Mouse (Mus musculus): ENCODE measurements at regions not wholly inside any gene's neighbourhood (a gene's known extent, or its start where the extent isn't known, plus 50 kb on each side); places are given as distances from the start of the nearest gene placed in this dataset.

- Histone ChIP-seq H3K27ac (ENCODE audit: insufficient read depth, low read depth, low read length) (no peak overlapping the region), H3K36me3 (ENCODE audit: control insufficient read depth, insufficient read depth, low read length) (no peaks in the 10 kb centered on the region), H3K4me1 (ENCODE audit: control insufficient read depth, insufficient read depth, insufficient read length, low read length) (no peaks in the 10 kb centered on the region), H3K4me3 (ENCODE audit: low read depth, low read length) (no peak overlapping the region), H3K27me3 (ENCODE audit: control insufficient read depth, insufficient read depth, low read length) (no peaks in the 10 kb centered on the region)
- TF ChIP-seq POLR2A (IDR thresholded peaks at IDR 0.05; ENCODE audit: low read depth, low read length) (no peak), CTCF (IDR thresholded peaks at IDR 0.05; ENCODE audit: extremely low read depth, insufficient read length, insufficient replicate concordance, low read depth, low read length) (no peak)
- 80% methylated on average over 3 of the region's 3 CpGs for WGBS
Measured at GRCm38 (mm10) chr3:132029112-132029511, 56.0 kb upstream of the Dkk2 start.

GRCm38 (mm10) chr3:132033078-132033713 lies 51.9 kb upstream of the Dkk2 start:
- H3K36me3 ChIP-seq (ENCODE audit: control insufficient read depth, insufficient read depth, low read length) = no peaks in the 10 kb centered on the region
- H3K4me3 ChIP-seq (ENCODE audit: low read depth, low read length) = no peak overlapping the region
- no peaks in the 10 kb centered on the region for H3K27me3 ChIP-seq (ENCODE audit: control insufficient read depth, insufficient read depth, low read length)
- no peaks in the 10 kb centered on the region for H3K4me1 ChIP-seq (ENCODE audit: control insufficient read depth, insufficient read depth, insufficient read length, low read length)
- TF ChIP-seq CTCF (IDR thresholded peaks at IDR 0.05; ENCODE audit: extremely low read depth, insufficient read length, insufficient replicate concordance, low read depth, low read length) (no peak), POLR2A (IDR thresholded peaks at IDR 0.05; ENCODE audit: low read depth, low read length) (no peak)
- H3K27ac ChIP-seq (ENCODE audit: insufficient read depth, low read depth, low read length) = no peak overlapping the region
- WGBS = 50% methylated on average over 5 of the region's 5 CpGs

- Histone ChIP-seq H3K4me1 (ENCODE audit: control insufficient read depth, insufficient read depth, insufficient read length, low read length) (no peaks in the 10 kb centered on the region), H3K36me3 (ENCODE audit: control insufficient read depth, insufficient read depth, low read length) (no peaks in the 10 kb centered on the region), H3K4me3 (ENCODE audit: low read depth, low read length) (no peak overlapping the region), H3K27ac (ENCODE audit: insufficient read depth, low read depth, low read length) (no peak overlapping the region), H3K27me3 (ENCODE audit: control insufficient read depth, insufficient read depth, low read length) (no peaks in the 10 kb centered on the region)
- TF ChIP-seq CTCF (IDR thresholded peaks at IDR 0.05; ENCODE audit: extremely low read depth, insufficient read length, insufficient replicate concordance, low read depth, low read length) (no peak), POLR2A (IDR thresholded peaks at IDR 0.05; ENCODE audit: low read depth, low read length) (no peak)
- 42% methylated on average over 2 of the region's 2 CpGs for WGBS
Measured at GRCm38 (mm10) chr3:132035176-132035575, 49.9 kb upstream of the Dkk2 start.
